Mouse (Mus musculus) spleen, adult 2 months (tissue): ENCODE data around the gene Nxph4.

Source experiments
- CTCF ChIP-seq: fragments of 200-500 bp; IDR thresholded peaks from 2 replicates; pipeline ENCODE4 v1.5.1; 2011; ENCODE audit warnings: mild to moderate bottlenecking, inconsistent platforms; ENCODE audit not compliant: insufficient read depth, insufficient read length, insufficient replicate concordance; ENCODE audit errors: extremely low read depth
- POLR2A ChIP-seq: fragments of 200-500 bp; IDR thresholded peaks from 2 replicates; pipeline ENCODE4 v1.6.1; 2011; ENCODE audit warnings: low read depth, low read length, inconsistent platforms

GRCm38 (mm10) chr10:127516576-127517260 lies 17.6 kb downstream of the Nxph4 start:
- TF ChIP-seq CTCF: no peak
- no peak for TF ChIP-seq POLR2A
